Mouse (Mus musculus): ENCODE measurements at regions not wholly inside any gene's neighbourhood (a gene's known extent, or its start where the extent isn't known, plus 50 kb on each side); places are given as distances from the start of the nearest gene placed in this dataset.

DNA sequence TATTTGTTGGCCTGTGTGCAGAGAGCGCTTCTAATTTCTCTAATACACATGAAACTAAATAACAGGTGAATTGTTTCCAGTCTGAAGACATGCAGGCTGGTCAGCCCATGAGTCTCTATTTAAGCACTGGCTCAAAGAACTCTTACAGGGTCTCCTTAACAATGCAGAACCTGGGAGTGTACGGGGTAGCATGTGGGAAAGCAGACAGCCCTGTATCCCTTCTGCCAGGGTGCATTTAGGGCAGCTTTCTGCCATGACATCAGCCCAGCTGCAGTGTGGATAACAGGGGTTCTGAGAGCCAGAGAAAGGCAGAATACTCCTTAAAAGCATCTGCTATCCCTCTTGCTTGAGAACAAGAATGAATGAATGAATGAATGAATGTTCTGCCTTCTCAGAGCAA is 164.7 kb downstream of the Grb14 start:
- no peak for DNase-seq (ENCODE audit: low spot score in 2 of 2)

- peak; percentile 23 to 82 for DNase-seq (ENCODE audit: low spot score in 2 of 2)
These were observed 170.9 kb downstream of the Grb14 start for GRCm38 (mm10) chr2:64853918-64854317.

DNA sequence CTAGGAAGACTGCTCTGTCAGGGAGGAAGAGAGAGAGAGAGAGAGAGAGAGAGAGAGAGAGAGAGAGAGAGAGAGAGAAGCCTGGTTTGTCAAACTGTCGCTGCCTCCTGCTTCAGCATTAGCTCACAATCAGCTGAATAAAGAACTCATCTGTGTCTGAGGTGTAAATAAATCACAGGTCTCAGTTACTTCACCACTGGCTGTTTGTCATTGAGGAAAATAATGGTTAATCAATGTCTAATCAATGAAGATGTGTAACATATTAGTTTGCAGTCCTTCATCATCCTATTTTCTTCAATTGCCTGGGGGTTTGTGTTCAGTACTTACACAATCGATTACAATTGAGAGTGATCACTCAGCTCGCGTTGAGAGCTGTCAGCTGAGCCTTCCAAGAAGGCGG is 171.9 kb downstream of the Grb14 start:
- no peak for DNase-seq (ENCODE audit: low spot score in 2 of 2)

- DNase-seq (ENCODE audit: low spot score in 2 of 2) = no peak
These were observed 173.7 kb downstream of the Grb14 start for GRCm38 (mm10) chr2:64851096-64851495.

DNA sequence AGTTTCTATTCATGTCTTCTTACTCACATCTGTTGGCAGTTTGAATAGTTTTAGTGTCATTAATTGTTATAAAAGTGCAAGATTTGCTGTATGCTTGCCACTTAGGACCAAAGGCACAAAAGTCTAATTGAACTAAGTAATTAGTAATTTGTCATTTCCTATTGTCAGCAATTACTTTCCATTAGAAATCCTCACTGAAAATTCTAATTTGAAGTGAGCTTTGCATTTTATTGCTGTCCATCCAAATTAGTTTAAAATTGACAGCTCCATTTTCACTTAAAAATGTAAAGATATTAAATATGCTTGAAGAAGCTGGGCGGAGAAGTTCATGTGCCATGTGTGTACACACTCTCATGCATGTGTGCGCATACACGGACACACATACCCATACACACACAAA is 174.1 kb downstream of the Grb14 start:
- DNase-seq (ENCODE audit: low spot score in 2 of 2) = no peak

DNA sequence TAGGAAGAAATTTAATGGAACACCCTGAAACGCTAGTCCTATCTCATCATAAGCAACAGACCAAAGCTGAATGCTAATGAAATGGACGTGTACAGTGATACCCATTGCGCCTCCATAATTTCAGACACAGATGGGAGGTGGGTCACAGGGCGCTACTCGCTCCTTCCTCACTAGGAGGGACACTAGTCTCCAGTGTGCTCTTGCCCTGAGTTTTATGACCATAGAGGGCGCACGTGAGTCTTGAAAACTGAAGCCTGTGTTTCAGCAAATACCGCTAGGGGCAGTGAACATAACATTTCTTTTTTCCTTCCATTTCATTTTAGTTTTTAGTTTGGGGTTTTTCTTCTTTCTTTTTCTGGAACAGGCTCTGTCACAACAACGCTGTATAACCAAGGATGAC is 200.3 kb downstream of the Grb14 start:
- DNase-seq (ENCODE audit: low spot score in 2 of 2) = no peak

GRCm38 (mm10) chr2:64823905-64824304 is 200.9 kb downstream of the Grb14 start:
- DNase-seq (ENCODE audit: low spot score in 2 of 2) = no peak

- DNase-seq (ENCODE audit: low spot score in 2 of 2) = no peak
These were observed 201.7 kb downstream of the Grb14 start for GRCm38 (mm10) chr2:64823074-64823473.

DNA sequence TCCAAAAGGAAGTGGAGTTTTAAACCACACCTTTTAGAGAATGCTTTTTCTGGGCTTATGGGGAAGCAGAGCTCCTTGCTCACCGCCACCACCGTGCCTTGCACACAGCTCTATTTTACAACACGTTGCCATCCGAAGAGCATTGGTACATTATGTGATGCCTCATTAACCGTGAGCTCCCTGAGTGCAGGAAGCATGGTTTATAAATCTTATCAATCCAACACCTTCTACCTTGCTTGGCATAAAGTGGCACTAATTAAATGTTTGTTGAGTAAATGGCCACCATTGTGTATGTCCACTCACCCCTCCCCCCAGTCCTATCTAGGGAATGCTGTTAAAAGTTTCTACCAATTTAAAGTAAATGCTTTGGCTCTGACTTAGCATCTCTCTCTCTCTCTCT is 206.6 kb downstream of the Grb14 start:
- DNase-seq (ENCODE audit: low spot score in 2 of 2) = no peak

Data from urinary bladder, postnatal 4 days (tissue).